Mouse (Mus musculus): ENCODE measurements at regions not wholly inside any gene's neighbourhood (a gene's known extent, or its start where the extent isn't known, plus 50 kb on each side); places are given as distances from the start of the nearest gene placed in this dataset.
A peak's percentile ranks its signal among the peaks of the same experiment; 100 is the strongest.
"Not testable (repeated sequence)": the region's sequence is repeated elsewhere in the genome, so short reads cannot be mapped to it uniquely, and the experiment has no call there.

- Histone ChIP-seq H3K4me1 (ENCODE audit: control insufficient read depth, insufficient read depth, low read length) (no peaks in the 10 kb centered on the region), H3K27me3 (ENCODE audit: control insufficient read depth, insufficient read depth, low read length) (no peaks in the 10 kb centered on the region), H3K36me3 (ENCODE audit: control insufficient read depth, insufficient read depth, low read length) (no peaks in the 10 kb centered on the region), H3K4me3 (ENCODE audit: low read depth, low read length) (no peak overlapping the region), H3K9ac (replicated peaks; ENCODE audit: low read depth, low read length) (no peak overlapping the region), H3K4me2 (replicated peaks; ENCODE audit: low read depth, low read length) (no peak overlapping the region), H3K9me3 (ENCODE audit: control insufficient read depth, low read depth, low read length) (no peaks in the 10 kb centered on the region), H3K27ac (ENCODE audit: low read length) (no peak overlapping the region)
- 92% methylated on average over 1 of the region's 1 CpGs for WGBS
- no peak for ATAC-seq (ENCODE audit: insufficient number of reproducible peaks, insufficient read depth, low FRiP score, low read depth)
These were observed 454.2 kb downstream of the Inhba start for GRCm38 (mm10) chr13:16465812-16466211.

GRCm38 (mm10) chr13:16476515-16476914 is 464.9 kb downstream of the Inhba start:
- H3K9ac ChIP-seq (replicated peaks; ENCODE audit: low read depth, low read length) = no peak overlapping the region
- H3K4me2 ChIP-seq (replicated peaks; ENCODE audit: low read depth, low read length) = no peak overlapping the region
- H3K27me3 ChIP-seq (ENCODE audit: control insufficient read depth, insufficient read depth, low read length) = no peaks in the 10 kb centered on the region
- no peaks in the 10 kb centered on the region for H3K9me3 ChIP-seq (ENCODE audit: control insufficient read depth, low read depth, low read length)
- H3K27ac ChIP-seq (ENCODE audit: low read length) = no peak overlapping the region
- H3K4me1 ChIP-seq (ENCODE audit: control insufficient read depth, insufficient read depth, low read length) = no peaks in the 10 kb centered on the region
- peak; percentile 69; the same call in 1 of the 2 replicates for ATAC-seq (ENCODE audit: insufficient number of reproducible peaks, insufficient read depth, low FRiP score, low read depth)
- no peaks in the 10 kb centered on the region for H3K36me3 ChIP-seq (ENCODE audit: control insufficient read depth, insufficient read depth, low read length)
- 81% methylated on average over 1 of the region's 1 CpGs for WGBS
- H3K4me3 ChIP-seq (ENCODE audit: low read depth, low read length) = no peak overlapping the region

- Histone ChIP-seq H3K4me2 (replicated peaks; ENCODE audit: low read depth, low read length) (no peak overlapping the region), H3K36me3 (ENCODE audit: control insufficient read depth, insufficient read depth, low read length) (no peaks in the 10 kb centered on the region), H3K9ac (replicated peaks; ENCODE audit: low read depth, low read length) (no peak overlapping the region), H3K27me3 (ENCODE audit: control insufficient read depth, insufficient read depth, low read length) (no peaks in the 10 kb centered on the region), H3K27ac (ENCODE audit: low read length) (no peak overlapping the region), H3K4me3 (ENCODE audit: low read depth, low read length) (no peak overlapping the region), H3K9me3 (ENCODE audit: control insufficient read depth, low read depth, low read length) (no peaks in the 10 kb centered on the region), H3K4me1 (ENCODE audit: control insufficient read depth, insufficient read depth, low read length) (no peaks in the 10 kb centered on the region)
- no peak for ATAC-seq (ENCODE audit: insufficient number of reproducible peaks, insufficient read depth, low FRiP score, low read depth)
These were observed 475.6 kb downstream of the Inhba start for GRCm38 (mm10) chr13:16487292-16487691.

GRCm38 (mm10) chr13:16490680-16491079 is 479.0 kb downstream of the Inhba start:
- not testable (repeated sequence) for H3K4me1 ChIP-seq (ENCODE audit: control insufficient read depth, insufficient read depth, low read length); H3K36me3 ChIP-seq (ENCODE audit: control insufficient read depth, insufficient read depth, low read length); H3K9me3 ChIP-seq (ENCODE audit: control insufficient read depth, low read depth, low read length); H3K27ac ChIP-seq (ENCODE audit: low read length); H3K27me3 ChIP-seq (ENCODE audit: control insufficient read depth, insufficient read depth, low read length); H3K4me3 ChIP-seq (ENCODE audit: low read depth, low read length); H3K4me2 ChIP-seq (replicated peaks; ENCODE audit: low read depth, low read length); H3K9ac ChIP-seq (replicated peaks; ENCODE audit: low read depth, low read length)
- ATAC-seq (ENCODE audit: insufficient number of reproducible peaks, insufficient read depth, low FRiP score, low read depth) = 0 out of 2 replicates have a peak, but pooled peaks have one; percentile 53
- WGBS = 29% methylated on average over 6 of the region's 6 CpGs

- WGBS = 66% methylated on average over 1 of the region's 1 CpGs
- ATAC-seq (ENCODE audit: insufficient number of reproducible peaks, insufficient read depth, low FRiP score, low read depth) = no peak
- no peaks in the 10 kb centered on the region for H3K36me3 ChIP-seq (ENCODE audit: control insufficient read depth, insufficient read depth, low read length)
- no peaks in the 10 kb centered on the region for H3K27me3 ChIP-seq (ENCODE audit: control insufficient read depth, insufficient read depth, low read length)
- H3K9me3 ChIP-seq (ENCODE audit: control insufficient read depth, low read depth, low read length) = no peaks in the 10 kb centered on the region
- H3K4me1 ChIP-seq (ENCODE audit: control insufficient read depth, insufficient read depth, low read length) = no peaks in the 10 kb centered on the region
- no peak overlapping the region for H3K9ac ChIP-seq (replicated peaks; ENCODE audit: low read depth, low read length)
- H3K27ac ChIP-seq (ENCODE audit: low read length) = no peak overlapping the region
- H3K4me3 ChIP-seq (ENCODE audit: low read depth, low read length) = no peak overlapping the region
- H3K4me2 ChIP-seq (replicated peaks; ENCODE audit: low read depth, low read length) = no peak overlapping the region
These were observed 486.4 kb downstream of the Inhba start for GRCm38 (mm10) chr13:16498052-16498451.

- ATAC-seq (ENCODE audit: insufficient number of reproducible peaks, insufficient read depth, low FRiP score, low read depth) = no peak
- WGBS = 59% methylated on average over 4 of the region's 4 CpGs
- no peak overlapping the region for H3K9ac ChIP-seq (replicated peaks; ENCODE audit: low read depth, low read length)
- H3K9me3 ChIP-seq (ENCODE audit: control insufficient read depth, low read depth, low read length) = no peaks in the 10 kb centered on the region
- no peak overlapping the region for H3K4me2 ChIP-seq (replicated peaks; ENCODE audit: low read depth, low read length)
- H3K4me1 ChIP-seq (ENCODE audit: control insufficient read depth, insufficient read depth, low read length) = no peaks in the 10 kb centered on the region
- H3K27me3 ChIP-seq (ENCODE audit: control insufficient read depth, insufficient read depth, low read length) = no peaks in the 10 kb centered on the region
- no peaks in the 10 kb centered on the region for H3K36me3 ChIP-seq (ENCODE audit: control insufficient read depth, insufficient read depth, low read length)
- H3K4me3 ChIP-seq (ENCODE audit: low read depth, low read length) = no peak overlapping the region
- no peak overlapping the region for H3K27ac ChIP-seq (ENCODE audit: low read length)
These were observed 501.2 kb downstream of the Inhba start for GRCm38 (mm10) chr13:16512876-16513275.

- no peak for ATAC-seq (ENCODE audit: insufficient number of reproducible peaks, insufficient read depth, low FRiP score, low read depth)
- Histone ChIP-seq H3K4me3 (ENCODE audit: low read depth, low read length) (no peak overlapping the region), H3K9ac (replicated peaks; ENCODE audit: low read depth, low read length) (no peak overlapping the region)
These were observed 503.5 kb downstream of the Inhba start for GRCm38 (mm10) chr13:16515195-16515594.

GRCm38 (mm10) chr13:16529036-16529435 is 517.4 kb downstream of the Inhba start:
- Histone ChIP-seq H3K4me3 (ENCODE audit: low read depth, low read length) (no peak overlapping the region), H3K9ac (replicated peaks; ENCODE audit: low read depth, low read length) (no peak overlapping the region), H3K4me1 (ENCODE audit: control insufficient read depth, insufficient read depth, low read length) (no peaks in the 10 kb centered on the region), H3K36me3 (ENCODE audit: control insufficient read depth, insufficient read depth, low read length) (no peaks in the 10 kb centered on the region), H3K4me2 (replicated peaks; ENCODE audit: low read depth, low read length) (no peak overlapping the region), H3K27me3 (ENCODE audit: control insufficient read depth, insufficient read depth, low read length) (no peaks in the 10 kb centered on the region), H3K9me3 (ENCODE audit: control insufficient read depth, low read depth, low read length) (no peaks in the 10 kb centered on the region), H3K27ac (ENCODE audit: low read length) (no peak overlapping the region)
- WGBS = 32% methylated on average over 5 of the region's 5 CpGs
- ATAC-seq (ENCODE audit: insufficient number of reproducible peaks, insufficient read depth, low FRiP score, low read depth) = no peak

More at GRCm38 (mm10) chr13:16515195-16515594, 503.5 kb downstream of the Inhba start:
- Histone ChIP-seq H3K27me3 (ENCODE audit: control insufficient read depth, insufficient read depth, low read length) (no peaks in the 10 kb centered on the region), H3K36me3 (ENCODE audit: control insufficient read depth, insufficient read depth, low read length) (no peaks in the 10 kb centered on the region), H3K9me3 (ENCODE audit: control insufficient read depth, low read depth, low read length) (no peaks in the 10 kb centered on the region), H3K4me1 (ENCODE audit: control insufficient read depth, insufficient read depth, low read length) (no peaks in the 10 kb centered on the region), H3K27ac (ENCODE audit: low read length) (no peak overlapping the region), H3K4me2 (replicated peaks; ENCODE audit: low read depth, low read length) (no peak overlapping the region)

- Histone ChIP-seq H3K27ac (ENCODE audit: low read length) (no peak overlapping the region), H3K27me3 (ENCODE audit: control insufficient read depth, insufficient read depth, low read length) (no peaks in the 10 kb centered on the region), H3K4me2 (replicated peaks; ENCODE audit: low read depth, low read length) (no peak overlapping the region), H3K36me3 (ENCODE audit: control insufficient read depth, insufficient read depth, low read length) (no peaks in the 10 kb centered on the region), H3K4me1 (ENCODE audit: control insufficient read depth, insufficient read depth, low read length) (no peaks in the 10 kb centered on the region), H3K9me3 (ENCODE audit: control insufficient read depth, low read depth, low read length) (no peaks in the 10 kb centered on the region), H3K9ac (replicated peaks; ENCODE audit: low read depth, low read length) (no peak overlapping the region), H3K4me3 (ENCODE audit: low read depth, low read length) (no peak overlapping the region)
- no peak for ATAC-seq (ENCODE audit: insufficient number of reproducible peaks, insufficient read depth, low FRiP score, low read depth)
- WGBS = 53% methylated on average over 5 of the region's 5 CpGs
These were observed 532.1 kb downstream of the Inhba start for GRCm38 (mm10) chr13:16543771-16544170.
